Mouse (Mus musculus) mouse embryonic stem cell (cell line): ENCODE results near the gene Nr1d1.

Experiments used
- in situ Hi-C, 2 experiments: fragments of 300-500 bp; cut with MboI; formaldehyde crosslinking; loops; 1 replicate in 1 of 2; 3 replicates in 1 of 2; pipeline ENCODE4 v1.14.3; 2019 to 2020; ENCODE audit warnings: low sequenced_read_pairs in 2 of 2, low pct_unique_long_range_greater_than_20kb in 1 of 2, mixed read lengths in 1 of 2; ENCODE audit not compliant: unreplicated experiment in 1 of 2

Nr1d1 gene

DNA sequence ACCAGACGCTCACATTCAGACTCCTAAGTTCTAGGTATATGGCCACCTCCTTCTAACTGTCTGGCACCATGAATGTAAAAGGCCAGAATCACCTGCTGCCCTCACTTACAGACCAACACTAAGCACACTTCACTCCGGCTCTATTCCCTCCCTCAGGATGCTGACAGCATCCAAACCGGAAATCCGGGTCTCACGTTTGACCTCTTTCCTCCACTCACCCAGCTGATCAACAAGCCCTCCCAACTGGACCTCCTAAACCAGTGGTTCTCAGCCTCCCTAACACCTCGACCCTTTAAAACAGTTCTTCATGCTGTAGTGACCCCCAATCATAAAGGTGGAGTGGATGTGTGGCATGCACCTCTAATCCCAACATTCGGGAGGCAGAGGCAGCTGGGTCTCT, 52.0 kb downstream of the Nr1d1 start:
- in situ Hi-C loops, result no loop called here

GRCm38 (mm10) chr11:98721458-98722226, 53.5 kb downstream of the Nr1d1 start:
- in situ Hi-C loops, result no loop called here

- in situ Hi-C loops, result no loop called here
These were observed 54.4 kb downstream of the Nr1d1 start for GRCm38 (mm10) chr11:98720756-98721155.
